Mouse (Mus musculus) natural killer cell, adult 2 months (primary cell): ENCODE results near the gene Rasgef1b.

ENCODE experiments used
- DNase-seq, 2 experiments: peaks; one replicate each; pipeline ENCODE4 v3.0.0; 2022; ENCODE audit warnings: low spot score in 2 of 2

Gene Rasgef1b

DNA sequence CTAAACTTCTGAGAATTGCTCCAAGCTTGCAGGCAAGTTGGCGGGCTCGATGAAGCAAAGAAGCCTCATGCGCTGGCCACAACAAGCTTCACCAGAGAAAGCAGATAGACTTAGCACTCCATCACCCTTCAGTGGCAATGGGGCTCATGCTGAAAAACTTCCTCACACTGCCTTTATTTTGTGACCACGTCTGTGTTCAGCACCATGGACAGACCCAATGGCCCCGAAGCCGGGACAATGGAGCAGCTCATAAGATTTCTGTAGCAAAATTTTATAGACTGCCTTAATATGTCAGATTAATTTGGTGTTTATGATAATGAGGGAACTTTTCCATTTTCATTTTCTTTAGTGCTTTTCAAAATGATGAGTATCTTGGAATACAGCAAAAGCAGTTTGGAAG is 21.6 kb downstream of the Rasgef1b start:
- no peak for DNase-seq

DNA sequence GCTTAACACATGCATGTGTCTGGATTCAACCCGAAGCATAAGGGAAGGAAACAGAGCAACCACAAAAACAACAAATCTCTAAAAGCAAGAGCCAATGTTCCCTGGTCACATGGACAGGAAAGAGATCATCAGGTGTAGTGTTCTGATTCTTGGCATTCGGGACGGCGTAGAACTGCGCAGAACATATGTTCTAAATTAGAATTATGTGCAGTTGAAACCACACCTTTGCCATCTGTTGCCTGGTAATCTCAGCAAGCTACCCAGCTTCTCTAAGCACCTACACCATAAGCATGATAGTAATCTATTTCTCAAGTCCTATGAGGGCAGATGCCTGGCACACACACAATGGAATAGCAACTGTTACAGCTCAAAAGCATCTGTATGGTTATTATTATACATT is 27.1 kb downstream of the Rasgef1b start:
- DNase-seq, result no peak

DNA sequence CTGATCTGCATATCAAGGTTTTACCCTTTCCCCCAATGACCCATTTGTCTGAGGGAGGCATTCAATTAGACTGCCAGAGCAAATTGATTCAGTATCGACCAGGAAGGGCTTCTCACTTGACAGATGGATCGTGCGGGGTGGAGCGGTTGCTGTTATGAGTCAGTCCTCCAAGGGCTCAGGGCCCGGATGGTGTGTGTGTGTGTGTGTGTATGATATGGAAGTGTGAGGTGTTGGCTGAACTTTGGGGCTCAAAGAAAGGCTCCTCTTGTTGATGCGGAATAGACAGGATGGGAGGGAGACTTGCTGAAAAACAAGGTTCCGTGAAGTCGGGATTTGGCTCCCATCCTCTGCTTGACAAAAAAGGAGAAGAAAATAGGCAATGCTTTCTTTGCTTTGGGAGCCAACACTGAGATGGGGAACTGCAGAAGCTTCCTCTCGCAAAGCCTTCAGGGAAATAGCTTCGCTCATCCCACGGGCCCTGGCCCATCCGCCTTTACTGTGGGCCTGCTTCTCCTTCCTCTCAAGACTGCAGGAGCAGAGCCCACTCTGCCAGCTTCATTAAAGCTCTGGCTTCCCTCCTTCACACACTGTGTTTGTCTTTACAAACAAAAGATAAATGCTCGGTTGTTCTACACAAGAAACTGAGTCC is 34.0 kb downstream of the Rasgef1b start:
- DNase-seq, result no peak

DNA sequence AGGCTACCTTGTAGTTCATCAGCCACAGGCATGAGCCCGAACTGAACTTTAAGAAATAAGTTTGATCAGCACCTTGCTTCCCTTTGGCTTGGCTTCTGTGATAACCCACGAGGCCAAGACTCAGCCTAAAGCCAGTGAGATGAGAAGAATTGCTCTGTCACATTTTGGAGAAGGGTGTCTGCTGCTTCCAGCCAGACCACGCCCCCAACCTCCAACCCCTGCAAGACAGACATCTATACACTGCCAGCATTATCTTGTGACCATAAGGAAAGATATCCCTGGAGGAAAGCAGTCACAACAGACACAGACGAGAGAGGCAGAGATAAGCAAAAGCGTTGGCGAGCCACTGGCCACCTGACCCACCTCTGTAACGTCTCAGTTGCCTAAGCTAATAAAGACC is 39.0 kb downstream of the Rasgef1b start:
- DNase-seq, result no peak

DNA sequence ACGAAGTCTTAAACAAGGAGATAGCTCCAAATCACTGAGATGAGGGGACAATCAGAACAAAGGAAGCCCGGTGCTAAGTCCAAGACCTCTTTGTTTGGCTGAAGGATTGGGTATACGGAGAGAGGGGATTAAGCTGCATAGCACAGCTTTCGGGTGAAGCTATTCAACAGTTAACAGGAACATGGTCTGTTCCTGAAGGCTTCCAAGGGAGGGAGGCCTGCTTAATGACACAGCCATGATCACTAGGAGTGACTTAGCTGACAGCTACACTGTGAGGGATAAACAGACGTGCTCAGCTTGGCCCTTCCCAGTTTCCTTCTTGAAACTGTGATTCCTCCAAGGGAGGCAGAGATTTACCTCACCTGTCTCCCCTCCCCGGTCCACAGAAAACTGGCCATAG is 41.0 kb downstream of the Rasgef1b start:
- DNase-seq, result no peak

DNA sequence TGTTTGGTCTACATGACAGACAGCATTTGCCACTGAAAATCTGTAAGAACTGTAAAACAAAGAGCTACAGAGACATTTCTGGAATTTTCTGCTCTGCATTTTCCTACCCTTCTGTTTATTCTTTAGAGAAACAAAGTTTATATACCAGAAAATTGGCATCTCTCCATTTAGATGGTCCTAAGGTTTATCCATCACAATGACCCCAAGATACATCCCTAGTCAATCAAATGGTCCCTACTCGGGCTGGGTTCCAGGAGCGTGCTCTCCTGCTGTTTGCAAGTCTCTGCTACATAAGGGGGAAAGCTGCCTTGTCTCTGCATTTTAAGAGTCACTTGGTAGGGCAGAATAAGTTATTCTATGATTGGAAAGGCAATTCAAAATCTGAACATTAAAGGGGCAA is 44.8 kb downstream of the Rasgef1b start:
- no peak for DNase-seq

DNA sequence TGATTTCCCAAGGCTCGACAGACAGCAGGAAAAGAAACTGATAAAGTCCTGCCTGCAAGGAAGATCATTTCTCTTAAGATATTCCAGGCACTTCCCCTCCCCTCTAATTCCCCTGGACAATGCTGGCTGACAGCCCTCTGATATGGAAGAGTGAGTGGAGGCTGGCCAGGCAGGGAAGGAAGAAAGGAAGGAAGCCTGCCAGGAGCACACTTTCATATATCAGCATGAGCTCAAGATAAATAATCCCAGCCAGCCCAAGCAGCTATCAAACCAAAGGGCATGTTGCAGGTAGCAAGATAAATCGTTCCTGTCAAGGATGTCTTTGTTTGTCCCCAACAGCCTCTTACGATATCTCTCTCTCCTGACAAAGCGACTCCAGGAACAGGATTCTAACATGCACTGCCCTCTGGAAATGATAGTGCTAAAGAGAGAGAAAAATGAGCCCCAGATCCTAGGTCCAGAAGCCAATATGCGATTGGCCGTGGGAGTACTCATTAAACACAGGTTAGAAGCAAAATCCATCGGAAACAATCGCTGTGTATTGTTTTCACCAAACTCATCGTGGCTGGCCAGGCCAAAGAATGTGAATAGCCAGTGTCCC is 58.8 kb downstream of the Rasgef1b start:
- DNase-seq, result no peak

DNA sequence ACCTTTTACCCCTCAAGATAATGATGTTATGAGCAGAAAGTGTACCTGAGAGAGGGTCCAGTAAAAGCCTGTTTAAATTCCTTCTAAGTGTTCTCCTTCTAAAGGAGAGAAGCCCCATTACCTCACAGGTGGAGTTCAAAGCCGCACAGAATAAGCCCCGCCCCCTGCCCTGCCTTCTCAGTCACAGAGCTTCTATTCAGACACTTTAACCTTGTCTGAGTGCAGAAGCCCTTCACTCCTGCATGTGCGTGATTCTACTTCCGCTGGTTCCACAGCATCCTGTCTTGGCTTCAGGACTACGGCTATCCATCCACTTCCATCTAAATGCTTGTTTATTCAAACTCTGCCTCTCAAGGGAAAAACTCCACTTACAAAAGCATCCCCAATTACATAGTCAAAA is 72.8 kb downstream of the Rasgef1b start:
- DNase-seq, result no peak

DNA sequence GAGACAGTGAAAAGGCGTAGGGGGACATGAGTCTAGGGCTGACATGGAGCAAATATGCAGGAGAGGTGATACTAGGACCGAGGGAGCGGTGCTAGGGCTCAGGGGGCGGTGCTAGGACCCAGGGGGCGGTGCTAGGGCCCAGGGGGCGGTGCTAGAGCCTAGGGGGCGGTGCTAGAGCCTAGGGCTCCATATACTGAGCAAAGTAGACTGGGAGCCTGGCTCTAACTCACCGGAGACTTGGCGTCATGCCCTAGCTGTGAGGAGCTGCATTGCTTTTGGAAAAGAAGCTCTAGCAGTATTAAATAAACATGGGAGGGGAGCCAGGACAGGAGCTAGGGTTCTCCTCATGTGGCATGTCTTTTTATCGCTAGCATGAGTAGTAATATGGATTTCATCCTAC is 75.9 kb downstream of the Rasgef1b start:
- DNase-seq, result no peak

DNA sequence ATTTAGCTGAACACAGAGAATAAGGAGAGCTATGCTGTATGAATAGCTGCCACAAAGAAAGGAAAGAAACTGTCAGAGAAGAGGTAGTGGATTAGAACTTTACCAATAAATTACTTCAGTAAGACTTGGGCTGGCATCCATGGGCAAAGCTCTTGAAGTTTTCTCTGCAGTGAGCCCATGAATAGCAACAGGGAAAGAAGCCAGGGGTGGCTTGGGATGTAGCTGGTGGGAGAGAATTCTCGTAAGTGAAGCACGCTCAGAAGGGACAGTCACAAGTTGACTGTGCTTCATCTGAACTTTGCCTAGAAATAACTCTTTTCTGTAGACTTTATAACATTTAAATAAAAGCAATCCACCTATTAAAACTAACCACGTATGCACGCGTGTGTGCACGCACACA is 87.5 kb downstream of the Rasgef1b start:
- no peak for DNase-seq

DNA sequence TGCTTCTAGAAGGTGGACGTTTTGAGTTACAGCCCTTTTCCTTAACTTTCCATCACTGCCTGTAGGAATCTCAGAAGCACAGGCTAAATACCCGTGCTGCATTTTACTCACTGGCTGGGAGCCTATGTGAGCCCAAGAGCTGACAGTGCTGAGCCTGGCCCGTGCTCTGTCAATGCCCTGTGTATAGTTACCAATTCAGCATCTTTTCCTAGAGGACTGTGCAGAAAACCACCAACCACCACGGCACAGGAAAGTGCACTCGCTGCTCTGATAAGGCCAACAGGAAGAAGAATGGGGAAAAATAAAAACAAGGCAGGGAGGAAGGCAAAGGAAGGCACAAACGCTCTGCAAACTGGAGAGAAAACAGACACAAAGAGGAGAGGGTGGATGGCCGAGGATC is 92.3 kb downstream of the Rasgef1b start:
- DNase-seq, result no peak

DNA sequence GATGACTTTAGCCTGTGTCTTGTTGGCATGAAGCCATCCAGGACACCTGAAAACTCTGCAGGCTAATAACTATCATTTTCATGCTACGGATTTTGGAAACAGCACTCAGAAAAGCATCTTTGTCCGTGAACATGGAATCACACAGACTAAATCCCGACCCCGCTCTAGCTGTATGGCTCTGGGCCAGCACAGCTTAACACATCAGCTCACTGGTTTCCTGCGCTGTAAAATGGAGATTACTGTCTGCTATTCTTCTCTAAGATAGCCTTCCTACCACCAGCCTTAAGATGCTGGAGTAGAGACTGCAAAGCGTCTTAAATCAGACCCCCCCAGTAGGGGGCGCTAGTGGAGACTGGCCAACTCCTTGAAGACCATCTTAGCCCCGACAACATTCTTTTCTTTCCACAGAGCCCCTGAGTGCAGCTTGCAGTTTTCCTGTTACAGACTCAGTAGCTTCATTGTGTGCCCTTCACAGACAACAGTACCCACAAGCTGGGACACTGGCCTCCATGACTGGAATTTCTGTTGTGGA is 94.8 kb downstream of the Rasgef1b start:
- DNase-seq, result no peak

DNA sequence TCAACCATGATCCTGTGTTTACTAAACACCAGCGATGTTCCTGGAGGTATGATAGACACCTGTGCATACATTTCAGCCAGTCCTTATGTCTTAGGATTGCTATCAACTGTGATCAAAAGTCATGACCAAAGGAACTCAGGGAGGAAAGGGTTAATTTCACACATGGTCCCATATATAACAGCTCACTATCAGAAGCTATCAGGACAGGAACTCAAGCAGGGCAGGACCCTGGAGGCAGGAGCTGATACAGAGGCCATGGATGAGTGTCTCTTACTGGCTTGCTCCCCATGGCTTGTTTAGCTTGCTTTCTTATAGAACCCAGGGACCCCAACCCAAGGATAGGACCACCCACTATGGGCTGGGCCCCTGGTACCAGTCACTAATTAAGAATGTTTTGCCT is 95.3 kb downstream of the Rasgef1b start:
- DNase-seq, result no peak

DNA sequence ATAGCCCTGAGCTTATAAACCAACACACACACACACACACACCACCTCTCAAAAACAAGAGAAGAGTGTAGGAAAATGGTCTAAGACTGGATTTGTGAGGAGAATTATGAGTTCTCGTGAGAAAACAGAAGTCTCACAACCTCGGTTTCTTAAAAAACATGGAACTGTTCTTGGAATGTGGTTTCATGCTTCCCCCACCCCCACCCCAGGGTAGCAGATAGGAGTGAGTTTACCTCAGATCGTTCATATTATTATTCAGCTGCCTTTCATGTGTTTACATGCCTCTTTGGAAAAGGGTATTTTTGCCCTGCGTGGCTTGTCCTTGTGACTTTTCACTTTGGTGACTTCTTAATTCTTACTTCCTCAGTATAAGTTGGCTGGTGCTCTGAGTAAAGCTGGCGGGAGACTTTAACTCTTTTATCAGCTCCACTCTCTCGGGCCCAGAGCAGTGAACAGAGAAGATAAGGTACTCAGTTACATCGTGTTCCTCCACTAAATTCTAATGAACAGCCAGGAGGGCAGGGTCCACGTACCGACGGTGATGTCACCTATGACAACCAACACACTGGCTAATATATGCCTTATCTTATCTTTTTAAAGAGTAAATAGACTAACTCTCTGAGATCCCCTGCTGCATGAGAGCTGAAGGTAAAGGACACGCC is 96.1 kb downstream of the Rasgef1b start:
- no peak for DNase-seq

DNA sequence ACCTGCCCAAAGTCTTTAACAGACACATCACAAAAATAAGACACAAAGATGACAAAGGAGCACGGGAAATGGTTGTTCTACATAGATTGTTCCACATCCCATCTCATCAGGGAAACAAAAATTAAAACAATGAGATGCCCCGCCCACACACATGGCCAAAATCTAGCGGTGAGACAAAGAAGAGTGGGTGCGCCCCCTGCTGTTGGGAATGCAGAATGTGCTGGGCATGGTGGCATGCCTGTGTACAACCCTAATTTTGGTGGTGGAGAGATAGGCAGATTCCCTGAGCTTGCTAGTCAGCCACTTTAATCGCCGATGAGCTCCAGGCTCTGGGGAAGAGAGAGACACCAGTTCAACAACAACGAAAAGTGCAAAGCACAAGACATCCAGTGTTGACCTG is 98.8 kb downstream of the Rasgef1b start:
- peak; percentile 1 to 52 for DNase-seq

DNA sequence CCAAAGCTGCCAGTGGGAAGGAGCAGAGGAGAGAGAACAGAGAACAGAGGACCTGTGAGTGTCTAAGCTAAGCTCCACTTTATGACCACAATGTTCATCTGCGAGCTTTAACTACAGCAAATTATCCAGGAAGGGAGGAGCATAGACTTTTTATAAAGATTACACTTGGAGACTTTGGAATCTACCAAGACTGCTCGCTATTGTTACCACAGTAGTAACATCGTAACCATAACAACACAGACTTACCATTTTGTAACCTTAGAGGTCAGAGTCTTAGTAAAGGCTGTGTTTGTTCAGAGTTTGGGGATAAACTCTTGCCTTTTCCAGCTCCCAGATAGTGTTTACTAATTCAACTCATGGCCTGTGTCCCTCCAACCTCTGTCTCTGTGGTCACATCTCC is 103.3 kb downstream of the Rasgef1b start:
- no peak for DNase-seq

DNA sequence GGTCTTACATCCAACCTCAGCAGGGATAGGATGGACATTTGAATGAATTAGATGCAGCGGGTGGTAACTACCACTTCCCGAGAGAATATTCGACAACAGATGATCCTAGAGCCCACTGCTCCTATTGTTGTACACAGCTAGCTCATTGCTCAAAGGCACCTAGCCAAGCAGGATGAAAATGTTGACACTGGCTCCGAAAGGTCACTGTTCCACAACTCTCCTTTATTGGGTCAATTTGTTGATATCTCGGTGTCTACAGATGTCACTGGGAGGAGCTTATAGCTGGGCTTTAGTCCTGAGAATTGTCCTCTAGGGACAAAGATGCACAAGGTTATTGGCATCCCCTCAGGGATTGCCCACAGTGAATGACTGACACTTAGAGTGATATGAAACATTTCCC is 108.1 kb downstream of the Rasgef1b start:
- no peak for DNase-seq

DNA sequence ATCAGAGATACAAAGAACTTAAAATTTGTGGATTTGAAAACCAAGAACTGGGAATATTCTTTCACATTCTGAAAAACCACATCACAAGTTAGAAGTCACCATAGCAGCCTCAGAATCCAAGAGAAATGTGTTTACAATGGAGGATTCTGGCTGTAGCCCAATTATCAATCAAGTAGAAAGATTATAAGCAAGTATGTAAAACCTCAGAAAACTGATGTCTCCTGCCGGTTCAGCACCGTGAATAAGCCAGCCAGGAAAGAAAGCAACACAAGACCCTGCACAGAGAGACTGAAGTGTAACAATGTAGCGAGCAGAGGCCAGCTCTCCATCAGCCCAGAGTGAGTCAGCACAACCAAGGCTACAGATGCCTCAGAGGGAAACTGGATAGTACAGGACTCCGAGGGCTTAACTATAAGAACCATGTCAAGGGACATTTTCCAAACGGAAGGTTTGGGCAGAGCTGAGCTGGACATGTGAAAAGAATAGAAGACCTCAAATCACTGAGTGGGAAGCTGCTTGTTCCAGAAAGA is 111.5 kb downstream of the Rasgef1b start:
- no peak for DNase-seq

DNA sequence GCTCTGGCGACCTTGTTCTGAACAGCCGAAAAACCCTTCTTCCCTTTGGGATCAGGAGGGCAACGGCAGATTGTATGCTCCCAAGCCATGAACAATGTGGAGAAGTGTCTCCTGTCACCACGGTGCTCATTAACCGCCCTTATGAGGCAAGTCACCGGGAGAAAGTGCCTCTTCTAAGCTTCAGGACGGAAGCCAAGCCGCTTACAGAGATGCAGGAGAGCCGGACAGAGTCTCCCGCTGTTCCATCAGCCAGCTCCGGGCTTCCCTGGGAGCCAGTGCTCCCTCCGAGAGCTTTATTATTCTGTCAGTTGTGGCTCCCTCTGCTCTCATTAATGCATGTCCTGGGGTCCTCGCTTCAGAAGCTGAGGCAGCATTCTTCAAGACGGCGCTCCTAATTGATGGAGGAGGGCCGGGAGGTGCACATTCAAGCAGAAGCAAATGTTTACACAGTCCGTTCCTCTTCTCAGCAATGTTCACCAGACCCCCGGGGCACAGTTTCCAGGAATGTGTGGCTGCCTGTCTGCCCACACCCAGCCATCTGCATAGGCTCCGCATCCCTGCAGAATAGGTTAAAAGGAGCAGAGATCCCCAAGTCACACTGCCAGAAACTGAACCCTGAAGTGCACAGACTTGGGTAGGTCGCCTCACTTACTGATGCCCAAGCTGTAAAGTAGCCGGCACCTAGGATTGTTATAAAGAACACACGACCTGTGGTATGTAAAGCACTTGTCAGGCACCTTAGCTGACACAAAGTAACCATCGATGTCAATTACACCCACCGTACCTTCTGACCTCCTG is 115.3 kb downstream of the Rasgef1b start:
- DNase-seq, result no peak

DNA sequence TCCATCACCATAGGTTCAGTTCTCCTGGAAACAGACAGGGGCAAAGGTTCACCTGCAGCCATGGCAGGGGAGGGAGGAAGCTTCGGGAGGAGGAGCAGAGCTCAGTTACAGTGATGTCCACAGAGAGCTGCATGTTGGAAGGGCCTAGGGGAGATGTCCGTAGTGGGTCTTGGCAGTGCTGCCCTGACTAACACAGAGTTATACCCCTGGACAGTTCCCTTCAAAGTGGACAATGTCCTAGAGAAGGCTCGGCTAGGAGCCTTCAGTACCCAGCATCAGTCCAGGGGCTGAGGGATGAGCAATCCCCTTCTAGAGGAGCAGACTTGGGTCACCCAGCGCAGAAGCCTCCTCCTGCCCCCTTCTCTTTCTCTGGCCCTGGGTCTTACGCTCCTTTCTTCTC is 121.3 kb downstream of the Rasgef1b start:
- no peak for DNase-seq

DNA sequence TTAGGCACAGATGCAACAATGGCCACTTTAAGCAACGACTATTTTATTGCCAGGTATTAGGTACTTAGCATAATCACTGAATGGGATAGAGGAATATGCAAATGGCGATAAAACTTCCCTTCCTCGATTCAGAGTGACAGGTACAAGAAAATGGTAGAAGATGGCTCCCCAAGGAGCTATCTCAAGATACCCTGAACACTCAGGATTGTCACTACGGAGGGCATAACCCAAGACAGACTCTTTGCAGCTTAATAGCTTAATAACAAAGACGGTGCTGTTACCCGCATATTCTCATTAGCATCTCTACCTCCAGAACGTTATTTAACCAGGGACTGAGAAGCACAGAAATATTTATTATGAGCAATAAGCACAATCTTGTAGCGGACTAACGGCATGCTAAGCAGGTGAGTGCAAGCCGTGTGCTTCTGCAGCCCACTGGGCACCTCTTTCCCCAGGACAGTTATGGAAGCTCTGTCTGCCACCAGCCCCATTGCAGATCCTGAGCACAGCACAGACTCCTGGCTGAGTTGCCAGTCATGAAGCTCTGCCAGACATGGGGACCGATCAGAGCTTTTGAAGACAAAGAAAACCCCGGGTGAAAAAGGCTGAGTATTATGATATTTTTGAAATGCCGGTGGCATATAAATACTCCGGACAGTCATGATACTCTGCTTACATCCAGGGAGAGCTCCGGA is 122.6 kb downstream of the Rasgef1b start:
- DNase-seq, result no peak
